Mouse (Mus musculus): ENCODE measurements around the gene Dgkh. TPM values are rescaled to one million over a fixed set of nuclear protein-coding genes. Genes with fewer than 3 reads are reported as not detected.

The Dgkh gene
- polyA plus RNA-seq, 1 experiment from 2014 or later: 2.8 TPM

GRCm38 (mm10) chr14:78653333-78653732 is 79.2 kb downstream of the Dgkh start:
- no peaks in the 10 kb centered on the region for H3K9me3 ChIP-seq (ENCODE audit: control insufficient read depth, low read length)
- H3K4me1 ChIP-seq (replicated peaks; ENCODE audit: control insufficient read depth, insufficient read depth, low read length): no peaks in the 10 kb centered on the region
- no peak overlapping the region for H3K4me2 ChIP-seq (ENCODE audit: low read length)
- no peak overlapping the region for H3K4me3 ChIP-seq (replicated peaks; ENCODE audit: low read length)
- no peak for ATAC-seq
- no peaks in the 10 kb centered on the region for H3K27me3 ChIP-seq (replicated peaks; ENCODE audit: control insufficient read depth, insufficient read depth, low read length)
- 95% methylated on average over 5 of the region's 5 CpGs for WGBS
- no peak overlapping the region for H3K9ac ChIP-seq (replicated peaks; ENCODE audit: low read depth, low read length)
- no peak overlapping the region for H3K27ac ChIP-seq (ENCODE audit: low read length)
- no peaks in the 10 kb centered on the region; the same call in 1 of the 2 replicates for H3K36me3 ChIP-seq (ENCODE audit: control insufficient read depth, insufficient read depth)

- Histone ChIP-seq H3K4me2 (ENCODE audit: low read length) (no peak overlapping the region), H3K4me1 (replicated peaks; ENCODE audit: control insufficient read depth, insufficient read depth, low read length) (no peaks in the 10 kb centered on the region), H3K36me3 (ENCODE audit: control insufficient read depth, insufficient read depth) (no peaks in the 10 kb centered on the region; the same call in 1 of the 2 replicates), H3K9ac (replicated peaks; ENCODE audit: low read depth, low read length) (no peak overlapping the region), H3K27ac (ENCODE audit: low read length) (no peak overlapping the region), H3K9me3 (ENCODE audit: control insufficient read depth, low read length) (no peaks in the 10 kb centered on the region), H3K4me3 (replicated peaks; ENCODE audit: low read length) (no peak overlapping the region), H3K27me3 (replicated peaks; ENCODE audit: control insufficient read depth, insufficient read depth, low read length) (no peaks in the 10 kb centered on the region)
- ATAC-seq: no peak
- WGBS: 77% methylated on average over 7 of the region's 7 CpGs
These were observed 80.9 kb downstream of the Dgkh start for GRCm38 (mm10) chr14:78651696-78652095.

GRCm38 (mm10) chr14:78650379-78651095 is 82.0 kb downstream of the Dgkh start:
- ATAC-seq: no peak
- H3K4me2 ChIP-seq (ENCODE audit: low read length): no peak overlapping the region
- H3K9ac ChIP-seq (replicated peaks; ENCODE audit: low read depth, low read length): no peak overlapping the region
- no peak overlapping the region for H3K27ac ChIP-seq (ENCODE audit: low read length)
- no peaks in the 10 kb centered on the region for H3K9me3 ChIP-seq (ENCODE audit: control insufficient read depth, low read length)
- no peaks in the 10 kb centered on the region for H3K27me3 ChIP-seq (replicated peaks; ENCODE audit: control insufficient read depth, insufficient read depth, low read length)
- no peaks in the 10 kb centered on the region for H3K4me1 ChIP-seq (replicated peaks; ENCODE audit: control insufficient read depth, insufficient read depth, low read length)
- no peaks in the 10 kb centered on the region; the same call in 1 of the 2 replicates for H3K36me3 ChIP-seq (ENCODE audit: control insufficient read depth, insufficient read depth)
- no peak overlapping the region for H3K4me3 ChIP-seq (replicated peaks; ENCODE audit: low read length)
- 79% methylated on average over 9 of the region's 9 CpGs for WGBS

DNA sequence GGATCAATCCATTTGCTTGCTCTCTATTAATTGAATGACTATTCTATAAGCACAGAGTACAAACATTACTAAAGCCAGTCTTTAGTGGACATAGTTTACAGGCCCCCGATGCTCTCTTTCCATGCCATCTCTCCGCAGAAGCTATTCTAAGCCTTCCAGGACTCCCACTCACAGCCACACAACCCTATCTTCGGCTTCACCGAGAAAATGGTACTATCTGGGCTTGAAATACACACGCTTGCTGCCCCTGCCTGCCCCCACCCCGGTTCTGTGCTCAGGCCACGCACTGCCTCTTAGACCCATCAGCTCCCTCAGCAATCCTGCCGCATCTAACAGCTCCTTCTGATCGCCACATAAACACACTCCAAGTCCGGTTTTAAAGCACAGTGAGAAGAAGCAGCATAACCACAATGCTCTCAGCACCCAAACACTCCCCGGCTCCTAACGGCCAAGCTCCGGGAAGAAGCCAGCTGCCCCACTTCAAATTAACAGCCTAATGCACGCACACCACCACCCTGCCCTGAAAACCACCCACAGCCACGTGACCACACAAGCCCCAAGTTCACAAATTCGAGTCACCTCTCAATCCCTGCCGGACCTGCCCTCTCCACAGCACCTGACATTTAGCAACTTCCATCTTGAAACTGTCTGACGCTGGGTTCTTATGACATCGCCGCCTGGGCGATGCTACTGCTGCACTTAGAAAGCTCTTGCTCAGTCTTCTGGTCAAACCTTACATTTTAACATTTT is 82.9 kb downstream of the Dgkh start:
- no peak overlapping the region for H3K4me3 ChIP-seq (replicated peaks; ENCODE audit: low read length)
- H3K36me3 ChIP-seq (ENCODE audit: control insufficient read depth, insufficient read depth): no peaks in the 10 kb centered on the region; the same call in 1 of the 2 replicates
- H3K27ac ChIP-seq (ENCODE audit: low read length): no peak overlapping the region
- H3K4me2 ChIP-seq (ENCODE audit: low read length): no peak overlapping the region
- H3K27me3 ChIP-seq (replicated peaks; ENCODE audit: control insufficient read depth, insufficient read depth, low read length): no peaks in the 10 kb centered on the region
- no peak for ATAC-seq
- H3K9me3 ChIP-seq (ENCODE audit: control insufficient read depth, low read length): no peaks in the 10 kb centered on the region
- no peaks in the 10 kb centered on the region for H3K4me1 ChIP-seq (replicated peaks; ENCODE audit: control insufficient read depth, insufficient read depth, low read length)
- WGBS: 85% methylated on average over 21 of the region's 21 CpGs
- H3K9ac ChIP-seq (replicated peaks; ENCODE audit: low read depth, low read length): no peak overlapping the region

DNA sequence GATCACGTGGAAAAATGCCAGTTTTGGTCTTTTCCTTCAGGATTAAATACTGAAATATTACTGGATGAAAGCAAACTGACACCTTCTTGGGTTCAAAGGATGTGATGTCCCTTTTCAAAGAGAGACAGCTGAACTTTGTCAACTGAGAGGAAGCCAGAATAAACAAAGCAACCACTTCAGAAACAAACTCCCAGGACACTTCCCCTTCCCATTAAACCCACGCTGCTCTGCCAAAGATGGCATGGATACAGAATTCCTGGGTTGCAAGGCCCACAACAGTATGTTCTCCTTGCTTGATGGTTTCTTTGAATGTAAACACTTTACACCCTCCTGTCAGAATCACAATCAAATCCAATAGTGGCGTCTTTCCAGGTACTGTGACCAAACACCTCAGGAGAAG is 87.0 kb downstream of the Dgkh start:
- no peak overlapping the region for H3K4me2 ChIP-seq (ENCODE audit: low read length)
- no peaks in the 10 kb centered on the region for H3K9me3 ChIP-seq (ENCODE audit: control insufficient read depth, low read length)
- H3K27ac ChIP-seq (ENCODE audit: low read length): no peak overlapping the region
- H3K9ac ChIP-seq (replicated peaks; ENCODE audit: low read depth, low read length): no peak overlapping the region
- H3K27me3 ChIP-seq (replicated peaks; ENCODE audit: control insufficient read depth, insufficient read depth, low read length): no peaks in the 10 kb centered on the region
- WGBS: 90% methylated on average over 3 of the region's 3 CpGs
- H3K4me1 ChIP-seq (replicated peaks; ENCODE audit: control insufficient read depth, insufficient read depth, low read length): no peaks in the 10 kb centered on the region
- ATAC-seq: no peak
- H3K4me3 ChIP-seq (replicated peaks; ENCODE audit: low read length): no peak overlapping the region
- no peaks in the 10 kb centered on the region for H3K36me3 ChIP-seq (ENCODE audit: control insufficient read depth, insufficient read depth)

DNA sequence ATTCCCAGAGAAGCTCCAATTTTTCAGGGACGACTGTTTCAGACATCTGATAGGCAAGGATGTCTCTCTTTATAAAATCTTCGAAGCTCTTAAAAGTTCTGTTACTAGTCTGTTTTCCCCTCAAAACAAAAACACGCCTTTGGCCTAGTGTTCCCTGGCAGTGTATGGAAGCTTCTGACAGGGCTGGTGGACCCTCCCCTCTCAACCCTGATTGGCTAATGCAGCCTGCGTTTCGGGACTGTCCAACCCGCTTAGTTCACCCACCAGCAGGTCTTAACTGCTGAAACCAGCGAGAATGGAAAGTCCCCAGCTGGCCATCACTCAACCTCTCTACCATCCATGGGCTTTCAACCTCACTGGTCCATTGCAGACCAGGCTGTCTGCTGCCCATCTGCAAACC is 91.3 kb downstream of the Dgkh start:
- ATAC-seq: no peak

DNA sequence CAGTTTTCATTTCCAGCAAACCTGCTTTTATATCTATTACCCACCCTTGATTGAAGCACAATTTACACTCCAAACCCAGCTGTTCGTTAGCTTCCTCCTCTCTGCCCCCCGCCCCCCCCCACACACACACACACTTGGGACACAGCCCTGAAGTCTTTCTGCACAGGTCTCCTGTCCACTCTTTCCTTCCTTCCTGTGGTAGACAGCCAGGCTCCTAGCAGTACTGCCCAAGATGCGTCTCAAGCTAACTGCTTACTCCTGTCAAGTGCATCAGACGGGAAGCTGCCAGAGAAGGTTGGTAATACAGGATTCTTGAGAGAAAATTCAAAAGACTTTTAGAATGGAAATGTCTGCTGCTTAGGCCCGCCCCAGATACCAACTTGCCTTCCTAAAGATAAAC is 92.9 kb downstream of the Dgkh start:
- no peak for ATAC-seq
- H3K9ac ChIP-seq (replicated peaks; ENCODE audit: low read depth, low read length): no peak overlapping the region
- no peaks in the 10 kb centered on the region for H3K36me3 ChIP-seq (ENCODE audit: control insufficient read depth, insufficient read depth)
- no peak overlapping the region for H3K4me2 ChIP-seq (ENCODE audit: low read length)
- no peak overlapping the region for H3K27ac ChIP-seq (ENCODE audit: low read length)
- H3K4me3 ChIP-seq (replicated peaks; ENCODE audit: low read length): no peak overlapping the region
- 87% methylated on average over 5 of the region's 5 CpGs for WGBS
- no peaks in the 10 kb centered on the region for H3K27me3 ChIP-seq (replicated peaks; ENCODE audit: control insufficient read depth, insufficient read depth, low read length)
- H3K4me1 ChIP-seq (replicated peaks; ENCODE audit: control insufficient read depth, insufficient read depth, low read length): no peaks in the 10 kb centered on the region
- no peaks in the 10 kb centered on the region for H3K9me3 ChIP-seq (ENCODE audit: control insufficient read depth, low read length)

More for the DNA sequence above, 91.3 kb downstream of the Dgkh start:
- H3K4me2 ChIP-seq (ENCODE audit: low read length): no peak overlapping the region
- H3K36me3 ChIP-seq (ENCODE audit: control insufficient read depth, insufficient read depth): no peaks in the 10 kb centered on the region
- H3K27me3 ChIP-seq (replicated peaks; ENCODE audit: control insufficient read depth, insufficient read depth, low read length): no peaks in the 10 kb centered on the region
- H3K4me1 ChIP-seq (replicated peaks; ENCODE audit: control insufficient read depth, insufficient read depth, low read length): no peaks in the 10 kb centered on the region
- no peak overlapping the region for H3K4me3 ChIP-seq (replicated peaks; ENCODE audit: low read length)
- no peak overlapping the region for H3K27ac ChIP-seq (ENCODE audit: low read length)
- H3K9ac ChIP-seq (replicated peaks; ENCODE audit: low read depth, low read length): no peak overlapping the region
- H3K9me3 ChIP-seq (ENCODE audit: control insufficient read depth, low read length): no peaks in the 10 kb centered on the region
- 80% methylated on average over 7 of the region's 7 CpGs for WGBS

GRCm38 (mm10) chr14:78635612-78636400 is 96.8 kb downstream of the Dgkh start:
- no peak overlapping the region for H3K4me3 ChIP-seq (replicated peaks; ENCODE audit: low read length)
- H3K36me3 ChIP-seq (ENCODE audit: control insufficient read depth, insufficient read depth): no peaks in the 10 kb centered on the region
- no peak overlapping the region for H3K9ac ChIP-seq (replicated peaks; ENCODE audit: low read depth, low read length)
- no peaks in the 10 kb centered on the region for H3K4me1 ChIP-seq (replicated peaks; ENCODE audit: control insufficient read depth, insufficient read depth, low read length)
- no peak for ATAC-seq
- no peak overlapping the region for H3K4me2 ChIP-seq (ENCODE audit: low read length)
- H3K9me3 ChIP-seq (ENCODE audit: control insufficient read depth, low read length): no peaks in the 10 kb centered on the region
- H3K27me3 ChIP-seq (replicated peaks; ENCODE audit: control insufficient read depth, insufficient read depth, low read length): no peaks in the 10 kb centered on the region
- WGBS: 83% methylated on average over 14 of the region's 14 CpGs
- H3K27ac ChIP-seq (ENCODE audit: low read length): no peak overlapping the region

GRCm38 (mm10) chr14:78632747-78633146 is 99.8 kb downstream of the Dgkh start:
- Histone ChIP-seq H3K9me3 (ENCODE audit: control insufficient read depth, low read length) (no peaks in the 10 kb centered on the region), H3K27ac (ENCODE audit: low read length) (no peak overlapping the region), H3K4me1 (replicated peaks; ENCODE audit: control insufficient read depth, insufficient read depth, low read length) (no peaks in the 10 kb centered on the region), H3K27me3 (replicated peaks; ENCODE audit: control insufficient read depth, insufficient read depth, low read length) (no peaks in the 10 kb centered on the region), H3K36me3 (ENCODE audit: control insufficient read depth, insufficient read depth) (no peaks in the 10 kb centered on the region), H3K9ac (replicated peaks; ENCODE audit: low read depth, low read length) (no peak overlapping the region), H3K4me3 (replicated peaks; ENCODE audit: low read length) (no peak overlapping the region), H3K4me2 (ENCODE audit: low read length) (no peak overlapping the region)
- ATAC-seq: 0 out of 2 replicates have a peak, but pooled peaks have one; percentile 26
- 76% methylated on average over 6 of the region's 6 CpGs for WGBS

Measured in forebrain, embryonic 16.5 days (tissue).